Mouse (Mus musculus) kidney, adult 2 months (tissue): Measurements from ENCODE around the gene Gm14124.
"Not testable (repeated sequence)": the region's sequence is repeated elsewhere in the genome, so short reads cannot be mapped to it uniquely, and the experiment has no call there.

Source experiments
- CTCF ChIP-seq: fragments of 200-500 bp; conservative IDR thresholded peaks from 2 replicates; pipeline ENCODE4 v1.5.1; 2011; ENCODE audit warnings: low read depth, mild to moderate bottlenecking, control low read depth, low read length, moderate library complexity, mixed read lengths; ENCODE audit not compliant: insufficient read depth, insufficient read length
- POLR2A ChIP-seq: fragments of 200-500 bp; IDR thresholded peaks from one replicate; pipeline ENCODE4 v1.6.1; 2011; ENCODE audit warnings: low read depth, low read length, control low read depth

DNA sequence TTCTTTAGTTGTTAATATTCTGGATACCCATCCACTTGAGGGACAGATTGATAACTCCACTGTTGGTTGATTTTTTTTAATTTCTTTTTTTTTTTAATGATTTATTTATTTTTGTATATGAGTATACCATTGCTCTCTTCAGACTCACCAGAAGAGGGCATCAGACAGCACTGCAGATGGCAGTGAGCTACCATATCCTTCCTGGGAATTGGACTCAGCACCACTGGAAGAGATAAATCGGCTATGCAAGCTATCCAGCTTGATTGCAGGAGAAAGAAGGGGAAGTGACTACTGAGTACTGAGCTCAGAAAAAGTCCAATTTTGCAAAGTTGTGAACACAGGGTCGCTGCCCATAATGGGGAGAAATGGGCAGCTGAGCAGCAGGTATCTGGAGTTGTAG, 456 bp upstream of the Gm14124 start:
- not testable (repeated sequence) for TF ChIP-seq POLR2A, CTCF
